Mouse (Mus musculus): ENCODE data around the gene Uvrag.

Uvrag gene

GRCm38 (mm10) chr7:99139841-99140491 lies 975 bp downstream of the Uvrag start:
- DNase-seq (ENCODE audit: low read depth): peak; percentile 57

GRCm38 (mm10) chr7:99137541-99137940 lies 3.4 kb downstream of the Uvrag start:
- no peak for DNase-seq (ENCODE audit: low read depth)

- no peak for DNase-seq (ENCODE audit: low read depth)
These were observed 4.2 kb downstream of the Uvrag start for GRCm38 (mm10) chr7:99136789-99137188.

- DNase-seq (ENCODE audit: low read depth): no peak
These were observed 7.0 kb downstream of the Uvrag start for GRCm38 (mm10) chr7:99133811-99134402.

GRCm38 (mm10) chr7:99132597-99132996 lies 8.3 kb downstream of the Uvrag start:
- no peak for DNase-seq (ENCODE audit: low read depth)

- no peak for DNase-seq (ENCODE audit: low read depth)
These were observed 9.1 kb downstream of the Uvrag start for GRCm38 (mm10) chr7:99131819-99132353.

GRCm38 (mm10) chr7:99128965-99129364 lies 12.0 kb downstream of the Uvrag start:
- DNase-seq (ENCODE audit: low read depth): peak; percentile 37

- no peak for DNase-seq (ENCODE audit: low read depth)
These were observed 12.7 kb downstream of the Uvrag start for GRCm38 (mm10) chr7:99128020-99128950.

GRCm38 (mm10) chr7:99126057-99126456 lies 14.9 kb downstream of the Uvrag start:
- no peak for DNase-seq (ENCODE audit: low read depth)

GRCm38 (mm10) chr7:99122651-99123050 lies 18.3 kb downstream of the Uvrag start:
- no peak for DNase-seq (ENCODE audit: low read depth)

GRCm38 (mm10) chr7:99120865-99121521 lies 19.9 kb downstream of the Uvrag start:
- no peak for DNase-seq (ENCODE audit: low read depth)

GRCm38 (mm10) chr7:99120082-99120481 lies 20.9 kb downstream of the Uvrag start:
- DNase-seq (ENCODE audit: low read depth): no peak

GRCm38 (mm10) chr7:99116781-99117180 lies 24.2 kb downstream of the Uvrag start:
- DNase-seq (ENCODE audit: low read depth): no peak

- DNase-seq (ENCODE audit: low read depth): no peak
These were observed 26.8 kb downstream of the Uvrag start for GRCm38 (mm10) chr7:99114006-99114726.

GRCm38 (mm10) chr7:99107566-99107965 lies 33.4 kb downstream of the Uvrag start:
- DNase-seq (ENCODE audit: low read depth): peak; percentile 65

GRCm38 (mm10) chr7:99106714-99107270 lies 34.1 kb downstream of the Uvrag start:
- no peak for DNase-seq (ENCODE audit: low read depth)

GRCm38 (mm10) chr7:99101767-99102593 lies 39.0 kb downstream of the Uvrag start:
- DNase-seq (ENCODE audit: low read depth): no peak

GRCm38 (mm10) chr7:99101076-99101475 lies 39.9 kb downstream of the Uvrag start:
- DNase-seq (ENCODE audit: low read depth): no peak

- no peak for DNase-seq (ENCODE audit: low read depth)
These were observed 40.4 kb downstream of the Uvrag start for GRCm38 (mm10) chr7:99100573-99100972.

GRCm38 (mm10) chr7:99100087-99100486 lies 40.9 kb downstream of the Uvrag start:
- DNase-seq (ENCODE audit: low read depth): no peak

All from naive thymus-derived CD4-positive, alpha-beta T cell, adult 2 months (primary cell).